Mouse (Mus musculus) layer of hippocampus, postnatal 10 days (tissue): ENCODE measurements around the gene Iqgap2. TPM values are rescaled to one million over a fixed set of nuclear protein-coding genes. Genes with fewer than 3 reads are reported as not detected.

Source experiments
- DNase-seq, 2 experiments: peaks; one replicate each; pipeline ENCODE4 v3.0.0; 2021; ENCODE audit warnings: low spot score in 2 of 2
- total RNA-seq, 2 experiments: library from RNA; stranded (reverse); gene quantifications; 2 replicates each; pipeline ENCODE4 v1.2.3; 2021

Gene Iqgap2
- total RNA-seq, 2 experiments from 2014 or later = 29.0 to 31.0 TPM

DNA sequence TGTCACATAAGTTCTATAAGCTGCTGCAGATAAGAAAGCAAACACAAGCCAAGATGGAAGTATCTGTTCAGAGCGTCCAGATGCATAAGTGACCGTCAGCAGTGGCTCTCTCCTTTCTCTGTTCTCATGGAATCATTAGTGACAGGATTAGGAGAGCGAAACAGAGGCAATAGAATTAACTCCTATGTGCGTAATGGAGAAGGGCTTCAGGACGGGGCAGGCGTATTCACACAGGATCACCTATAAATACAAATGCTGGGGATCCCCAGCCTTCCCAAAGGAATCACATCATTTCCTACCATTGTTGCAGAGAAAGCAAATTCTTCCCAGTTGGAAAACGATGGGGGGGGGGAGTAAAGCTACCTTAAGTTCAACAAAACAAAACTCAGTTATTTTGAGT is 232.3 kb downstream of the Iqgap2 start:
- DNase-seq = no peak

DNA sequence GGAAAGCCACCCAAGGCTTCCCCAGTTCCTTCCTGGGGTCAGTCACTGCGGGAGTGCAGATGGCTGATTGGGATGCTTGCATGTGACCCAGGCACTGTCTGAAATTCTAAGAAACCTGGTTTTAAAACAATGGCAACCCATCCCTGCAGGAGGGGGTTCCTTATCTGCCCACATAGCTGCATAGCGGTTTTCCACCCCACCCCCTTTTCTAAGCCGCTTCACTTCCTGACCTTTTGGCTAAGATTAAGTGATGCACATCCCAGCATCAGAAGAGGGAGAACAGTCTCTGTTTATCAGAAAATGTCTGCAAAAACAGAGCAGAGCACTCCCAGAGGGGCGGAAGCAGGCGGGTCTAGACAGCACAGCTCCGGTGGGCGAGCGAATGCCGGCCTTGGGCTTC is 234.6 kb downstream of the Iqgap2 start:
- no peak for DNase-seq

DNA sequence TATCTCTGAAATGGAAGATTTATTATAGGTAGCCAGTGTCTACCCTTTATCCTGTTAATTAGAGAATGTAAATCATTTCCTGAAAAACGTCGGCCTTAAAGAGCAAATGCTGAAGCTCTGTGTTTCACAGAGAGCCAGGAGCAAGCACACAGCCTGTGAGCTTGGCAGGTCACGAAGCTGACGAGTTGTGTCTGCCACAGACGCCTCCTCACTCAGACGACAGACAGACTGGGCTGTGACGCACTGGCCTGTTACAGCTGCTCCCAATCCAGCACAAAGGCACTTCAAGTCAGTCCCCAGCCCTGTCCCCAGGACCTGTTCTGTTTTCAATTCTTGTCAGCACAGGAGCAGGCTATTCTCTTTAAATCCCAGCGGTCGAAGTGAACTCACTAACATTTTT is 236.4 kb downstream of the Iqgap2 start:
- DNase-seq = no peak

DNA sequence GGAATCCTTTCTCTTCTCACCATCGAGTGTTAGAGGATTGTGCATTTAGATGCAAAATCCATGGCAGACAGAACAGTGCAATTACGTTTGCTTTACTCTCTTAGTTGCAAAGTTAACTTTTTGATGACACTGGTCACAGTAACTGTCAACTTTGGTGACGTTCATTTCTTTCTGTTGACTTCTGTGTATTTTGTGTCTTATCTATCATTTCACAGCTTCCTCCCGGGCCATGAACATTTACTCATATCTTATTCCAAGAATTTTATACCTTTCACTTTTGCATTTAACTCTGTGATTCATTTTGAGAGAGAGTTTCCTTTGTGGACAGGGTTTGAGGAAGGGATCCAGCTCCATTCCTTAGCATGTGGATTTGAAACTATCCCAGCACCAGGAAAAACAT is 238.0 kb downstream of the Iqgap2 start:
- no peak for DNase-seq

GRCm38 (mm10) chr13:95651870-95652668 is 239.7 kb downstream of the Iqgap2 start:
- DNase-seq = no peak

- DNase-seq = no peak
Measured at GRCm38 (mm10) chr13:95649941-95650340, 241.8 kb downstream of the Iqgap2 start.

DNA sequence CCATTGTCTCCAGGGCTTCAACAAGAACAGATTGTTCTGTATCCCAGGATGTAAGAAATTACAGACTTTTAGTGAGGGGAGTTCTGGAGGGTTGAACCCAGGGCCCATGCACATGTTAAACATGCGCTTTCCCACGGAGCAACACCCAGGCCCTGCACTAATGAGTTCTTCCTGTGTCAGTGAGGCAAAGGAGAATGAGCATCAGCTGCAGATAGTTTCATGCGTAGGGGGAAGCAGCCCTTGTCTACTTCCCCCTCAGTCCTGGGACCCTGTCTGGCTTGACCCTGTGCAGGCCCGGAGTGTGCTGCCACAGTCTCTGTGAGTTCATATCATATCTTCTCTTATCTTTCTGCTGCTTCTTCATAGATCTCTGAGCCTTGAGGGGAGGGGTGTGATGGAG is 244.5 kb downstream of the Iqgap2 start:
- no peak for DNase-seq

- DNase-seq = no peak
Measured at GRCm38 (mm10) chr13:95646687-95647111, 245.0 kb downstream of the Iqgap2 start.

DNA sequence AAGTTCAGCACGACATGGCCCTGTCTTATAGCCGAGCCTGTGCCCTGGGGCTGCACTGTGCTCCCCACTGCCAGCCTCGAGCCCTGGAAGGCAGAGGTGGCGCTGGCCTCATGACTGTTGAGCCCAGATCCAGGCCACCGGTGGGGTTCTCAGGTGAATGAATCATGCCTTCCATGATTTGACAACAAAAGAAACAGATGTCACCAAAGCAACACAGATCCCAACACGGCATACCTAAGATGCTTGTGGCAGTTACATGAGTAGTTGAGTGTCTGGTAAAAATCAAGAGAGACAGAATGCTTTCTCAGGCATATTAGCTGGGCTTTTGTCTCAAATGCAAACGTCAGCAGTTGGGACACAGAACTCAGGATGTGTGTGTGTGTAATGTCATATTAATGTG is 248.0 kb downstream of the Iqgap2 start:
- DNase-seq = no peak

DNA sequence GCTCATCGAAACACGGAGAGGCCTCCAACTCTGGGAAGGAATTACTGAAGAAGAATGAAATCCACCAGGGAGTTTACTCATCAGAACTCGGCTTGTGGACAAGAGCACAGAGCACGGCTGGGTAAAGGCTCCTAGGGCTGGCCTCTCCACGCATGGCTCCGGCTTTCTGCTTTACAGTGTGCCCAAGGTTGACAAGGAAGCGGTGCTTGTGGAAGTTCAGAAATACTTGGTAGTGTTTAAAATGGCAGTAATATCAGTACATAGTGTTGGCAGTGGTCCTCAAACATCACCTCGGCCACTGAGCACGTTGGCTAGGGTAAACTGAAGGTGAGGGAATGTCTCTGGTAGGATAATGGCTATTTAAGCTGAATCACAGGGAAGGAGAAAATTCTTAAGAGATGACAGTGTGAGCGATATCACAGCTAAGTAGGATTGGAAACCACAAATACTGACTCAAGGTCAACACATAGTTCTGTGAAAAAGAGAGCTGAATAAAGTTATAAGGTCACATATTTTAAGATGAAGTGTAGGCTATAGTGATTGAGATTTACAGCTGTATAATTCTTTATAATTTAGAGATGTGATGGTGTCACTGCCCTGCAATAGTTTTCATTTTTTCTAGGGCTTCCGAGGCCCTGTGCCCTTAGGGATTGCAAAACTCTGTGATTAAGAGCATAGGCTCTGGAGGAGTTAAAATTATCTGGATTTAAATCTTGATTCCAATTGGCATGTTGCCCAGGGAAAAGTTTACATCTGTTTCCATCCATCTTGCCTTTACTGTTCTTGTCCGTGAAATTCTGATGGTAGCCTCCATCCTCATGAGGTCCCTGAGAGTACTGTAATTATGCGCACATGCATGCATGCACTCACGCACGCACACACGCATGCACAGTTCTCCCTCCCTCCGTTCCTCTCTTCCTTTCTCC is 250.4 kb downstream of the Iqgap2 start:
- no peak for DNase-seq

DNA sequence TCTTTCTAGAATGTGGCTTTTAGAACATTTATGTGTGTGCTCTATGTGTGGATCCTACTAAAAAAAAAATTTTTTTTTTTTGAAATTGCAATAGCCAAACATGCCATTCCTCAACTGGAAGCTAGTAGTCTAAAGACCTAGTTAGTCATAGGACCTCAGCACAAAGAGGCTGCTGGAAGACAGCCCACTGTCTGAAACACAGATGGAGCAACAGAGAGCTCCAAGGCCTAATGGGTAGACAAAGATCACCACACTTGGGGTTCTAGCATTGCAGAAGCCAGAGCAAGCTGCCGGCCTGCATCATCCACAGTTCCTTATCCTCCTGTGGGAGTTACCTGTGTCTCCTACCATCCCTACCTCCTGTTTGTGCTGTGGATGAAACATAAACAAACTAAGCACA is 251.3 kb downstream of the Iqgap2 start:
- DNase-seq = no peak

DNA sequence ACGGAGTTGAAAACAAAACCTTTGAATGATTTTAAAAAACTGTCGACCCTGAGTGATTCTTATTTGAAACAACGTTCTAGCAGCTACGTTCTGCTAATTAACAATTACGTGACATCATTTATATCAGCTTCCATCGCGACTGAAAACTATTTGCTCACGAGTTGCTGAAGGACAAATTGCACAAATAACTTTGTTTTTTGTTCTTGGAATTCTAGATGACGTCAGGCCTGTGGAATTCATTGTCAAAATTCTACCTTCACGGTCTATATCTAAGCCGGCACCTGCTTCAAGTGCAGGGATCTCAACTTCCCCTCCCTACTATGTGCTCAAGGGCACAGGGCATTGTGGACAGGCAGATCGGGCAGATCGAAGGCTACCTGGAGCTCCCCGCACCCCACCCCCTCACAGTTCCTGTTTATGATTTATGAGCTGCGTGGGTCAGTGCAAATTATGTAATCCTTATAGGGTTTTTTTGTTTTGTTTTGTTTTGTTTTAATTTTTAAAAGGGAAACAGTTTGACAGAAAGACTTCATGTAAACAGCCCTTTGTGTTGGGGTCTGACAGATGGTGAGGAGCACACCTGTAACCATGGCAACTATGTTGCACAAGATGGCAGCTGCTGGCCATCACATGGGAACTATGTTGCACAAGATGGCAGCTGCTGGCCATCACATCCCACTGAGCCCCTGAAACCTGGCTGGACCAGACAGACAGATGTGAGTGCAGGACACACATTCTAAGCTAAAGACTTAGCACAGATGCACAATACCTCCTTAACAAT is 252.2 kb downstream of the Iqgap2 start:
- no peak for DNase-seq

- DNase-seq = no peak
Measured at GRCm38 (mm10) chr13:95638894-95639293, 252.8 kb downstream of the Iqgap2 start.

DNA sequence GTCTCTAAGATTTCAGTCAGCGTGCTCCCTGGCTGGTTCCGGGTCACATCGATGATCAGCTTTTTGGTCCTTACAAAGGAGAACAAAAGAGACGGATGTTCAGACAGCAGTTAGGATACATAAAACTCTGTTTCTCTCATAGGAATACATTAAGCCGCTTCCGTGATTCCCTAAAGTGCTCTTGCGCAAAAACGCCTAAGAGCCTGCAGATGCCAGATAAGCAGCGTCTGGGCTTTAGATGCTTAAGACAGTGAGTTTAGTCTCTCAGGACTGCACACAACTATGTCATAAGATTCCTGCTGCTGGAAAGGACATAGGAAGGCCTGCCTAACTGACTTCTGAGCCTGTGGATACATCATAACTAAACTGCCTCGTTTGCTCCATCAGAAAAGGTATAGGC is 254.0 kb downstream of the Iqgap2 start:
- DNase-seq = no peak

GRCm38 (mm10) chr13:95635301-95635700 is 256.4 kb downstream of the Iqgap2 start:
- DNase-seq = no peak

GRCm38 (mm10) chr13:95634451-95634850 is 257.3 kb downstream of the Iqgap2 start:
- no peak for DNase-seq

DNA sequence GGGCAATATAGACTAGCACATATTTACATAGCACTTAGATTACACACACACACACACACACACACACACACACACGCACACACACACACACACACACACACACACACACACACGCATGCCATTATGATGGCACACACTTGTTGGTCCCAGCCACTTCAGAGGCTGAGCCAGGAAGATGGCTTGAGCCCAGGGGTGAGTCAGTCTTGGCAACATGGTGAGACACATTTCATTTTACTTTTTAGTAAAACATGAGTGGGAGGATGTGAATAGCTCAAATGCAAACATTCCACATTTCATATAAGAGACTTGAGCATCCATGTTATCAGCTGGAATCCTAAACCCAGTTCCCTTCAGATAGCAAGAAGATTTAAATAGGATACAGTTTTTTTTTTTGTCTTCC is 258.3 kb downstream of the Iqgap2 start:
- DNase-seq = no peak

- DNase-seq = no peak
Measured at GRCm38 (mm10) chr13:95632144-95632543, 259.6 kb downstream of the Iqgap2 start.

- no peak for DNase-seq
Measured at GRCm38 (mm10) chr13:95630747-95631146, 261.0 kb downstream of the Iqgap2 start.

GRCm38 (mm10) chr13:95629751-95630150 is 262.0 kb downstream of the Iqgap2 start:
- no peak for DNase-seq

GRCm38 (mm10) chr13:95626696-95627095 is 265.0 kb downstream of the Iqgap2 start:
- DNase-seq = no peak
